In the genomic region with DNA sequence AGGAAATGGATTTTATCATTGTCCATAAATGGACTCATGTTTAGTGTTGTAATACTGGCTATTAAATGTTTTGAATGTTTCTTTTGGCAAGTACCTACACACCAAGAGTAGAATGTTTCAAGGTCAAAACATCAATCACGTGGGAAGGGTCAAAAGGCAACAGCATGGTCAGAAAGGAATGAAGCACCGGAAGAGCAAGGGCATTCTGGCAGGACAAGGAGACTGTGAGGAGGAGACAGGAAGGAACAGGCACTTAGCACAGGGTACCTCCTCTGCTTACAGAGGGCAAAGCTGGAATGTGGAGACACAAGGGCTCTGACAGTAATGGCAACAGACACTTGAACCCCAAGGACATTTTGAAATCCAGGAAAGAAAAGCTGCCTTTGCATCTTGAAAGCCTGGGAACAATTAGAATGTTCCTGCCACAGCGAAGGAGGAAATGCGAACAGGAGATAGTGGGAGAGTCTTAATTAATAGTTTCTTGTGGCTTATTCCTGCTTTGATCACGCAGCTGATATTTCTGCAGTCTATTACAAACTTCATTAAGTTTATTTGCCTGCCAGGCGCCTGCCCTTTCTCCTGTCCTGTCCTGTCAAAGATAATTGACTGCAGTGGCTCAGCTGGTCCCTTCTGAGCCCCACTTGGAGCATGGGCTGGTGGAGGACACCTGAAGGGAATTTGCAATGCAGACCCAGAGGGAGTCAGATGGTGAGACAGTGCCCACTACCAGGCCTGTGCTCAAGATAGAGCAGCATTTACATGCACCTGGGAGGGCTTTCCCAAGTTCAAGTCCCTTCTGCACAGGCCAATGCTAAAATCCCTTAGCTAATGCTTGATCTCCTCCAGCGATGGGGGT, we compare ENCODE assay signal across 21 mouse cellular contexts.
DNase-seq lines count a peak whose midpoint lies in the region; ATAC-seq lines count a peak whose summit lies in the region.
"Had no signal": no experiment of that assay in that cellular context is flagged by ENCODE, and none has a peak within 500 bp of the region (broad histone marks: within the 10 kb centered on the region; RNA-seq: fewer than 3 reads in every experiment).

No protein-coding gene starts in this region.

- H3K27ac ChIP-seq in midbrain, embryonic 13.5 days: no peak overlapping the region
- no peak overlapping the region for H3K27ac ChIP-seq in midbrain, embryonic 11.5 days (ENCODE audit: low read depth, low read length)
- H3K27ac ChIP-seq: embryonic facial prominence, embryonic 13.5 days; limb, embryonic 12.5 days; liver, embryonic 12.5 days; midbrain, embryonic 10.5 days; neural tube, embryonic 15.5 days had no signal

- H3K36me3 ChIP-seq in midbrain, embryonic 13.5 days: no peaks in the 10 kb centered on the region
- H3K36me3 ChIP-seq in midbrain, embryonic 11.5 days (ENCODE audit: control insufficient read depth, insufficient read depth, low read length): no peaks in the 10 kb centered on the region
- H3K36me3 ChIP-seq: embryonic facial prominence, embryonic 13.5 days; G1E; limb, embryonic 12.5 days; liver, embryonic 12.5 days; midbrain, embryonic 10.5 days; neural tube, embryonic 15.5 days had no signal

- H3K27me3 ChIP-seq in midbrain, embryonic 13.5 days: no peaks in the 10 kb centered on the region
- H3K27me3 ChIP-seq in midbrain, embryonic 11.5 days (ENCODE audit: control insufficient read depth, insufficient read depth, low read length): no peaks in the 10 kb centered on the region
- H3K27me3 ChIP-seq: embryonic facial prominence, embryonic 13.5 days; limb, embryonic 12.5 days; liver, embryonic 12.5 days had no signal

- no peak overlapping the region for H3K9ac ChIP-seq in midbrain, embryonic 13.5 days (replicated peaks)
- no peak overlapping the region for H3K9ac ChIP-seq in midbrain, embryonic 11.5 days (ENCODE audit: low read length)
- H3K9ac ChIP-seq: embryonic facial prominence, embryonic 13.5 days; limb, embryonic 12.5 days; liver, embryonic 12.5 days; neural tube, embryonic 15.5 days had no signal

- ATAC-seq in midbrain, embryonic 13.5 days: 0 out of 2 replicates have a peak, but pooled peaks have one; percentile 43
- ATAC-seq in midbrain, embryonic 11.5 days (ENCODE audit: low FRiP score): no peak
- ATAC-seq in megakaryocyte-erythroid progenitor cell, adult 5-6 weeks (replicated peaks; ENCODE audit: low FRiP score, low TSS enrichment, poor library complexity, severe bottlenecking): no peak
- ATAC-seq: forebrain, embryonic 14.5 days; inflammation-experienced regulatory T-cells, adult 6 months; liver, embryonic 12.5 days had no signal

- H3K4me1 ChIP-seq in midbrain, embryonic 13.5 days (replicated peaks): no peaks in the 10 kb centered on the region
- H3K4me1 ChIP-seq in midbrain, embryonic 11.5 days (ENCODE audit: control insufficient read depth, insufficient read depth, low read length): no peaks in the 10 kb centered on the region
- H3K4me1 ChIP-seq: embryonic facial prominence, embryonic 13.5 days; limb, embryonic 12.5 days; liver, embryonic 12.5 days; midbrain, embryonic 10.5 days had no signal

- WGBS in midbrain, embryonic 13.5 days: 68% methylated on average over 7 of the region's 7 CpGs
- WGBS in midbrain, embryonic 11.5 days: 74% methylated on average over 7 of the region's 7 CpGs

- no peaks in the 10 kb centered on the region for H3K9me3 ChIP-seq in midbrain, embryonic 13.5 days
- H3K9me3 ChIP-seq in midbrain, embryonic 11.5 days (ENCODE audit: control insufficient read depth, low read length): no peaks in the 10 kb centered on the region
- H3K9me3 ChIP-seq: embryonic facial prominence, embryonic 13.5 days; G1E; limb, embryonic 12.5 days; liver, embryonic 12.5 days; midbrain, embryonic 10.5 days; neural tube, embryonic 15.5 days had no signal

- H3K4me3 ChIP-seq in midbrain, embryonic 13.5 days (replicated peaks): no peak overlapping the region
- no peak overlapping the region for H3K4me3 ChIP-seq in midbrain, embryonic 11.5 days (ENCODE audit: low read depth, low read length)
- H3K4me3 ChIP-seq: embryonic facial prominence, embryonic 13.5 days; limb, embryonic 12.5 days; liver, embryonic 12.5 days; midbrain, embryonic 10.5 days; neural tube, embryonic 15.5 days had no signal

- no peak overlapping the region for H3K4me2 ChIP-seq in midbrain, embryonic 13.5 days (replicated peaks)
- H3K4me2 ChIP-seq in midbrain, embryonic 11.5 days: no peak overlapping the region
- H3K4me2 ChIP-seq: embryonic facial prominence, embryonic 13.5 days; limb, embryonic 12.5 days; liver, embryonic 12.5 days; neural tube, embryonic 15.5 days had no signal

- no peak for DNase-seq in midbrain, embryonic 11.5 days (ENCODE audit: low spot score, missing footprints)
- peak; percentile 15 for DNase-seq in ZHBTc4 (ENCODE audit: low read depth, low spot score)
- DNase-seq in kidney, adult 8-10 months: peak; percentile 5 to 31
- peak; percentile 58 for DNase-seq in kidney, postnatal 14 days
- no peak for DNase-seq in right cerebral cortex, adult 2 months (ENCODE audit: low spot score in 2 of 2)
- DNase-seq in thymus, postnatal 25 days: no peak
- DNase-seq: cerebellum, adult 9-10 months; gastrocnemius, postnatal 36 days; lung, adult 2 months; lung, postnatal 36 days; thymus, postnatal 36 days had no signal

Comparison
In these comparisons a context has a peak if more than half of its experiments do, and no peak if none do; other contexts are left out.
1. DNase-seq: peak in ZHBTc4 (single experiment), kidney, adult 8-10 months (2 of 2) and kidney, postnatal 14 days (single experiment); none in midbrain, embryonic 11.5 days (single experiment), right cerebral cortex, adult 2 months (0 of 2) and thymus, postnatal 25 days (single experiment).